Mouse (Mus musculus): ENCODE results near the gene Nkx2-1. TPM values are rescaled to one million over a fixed set of nuclear protein-coding genes. Genes with fewer than 3 reads are reported as not detected.
"Not testable (repeated sequence)": the region's sequence is repeated elsewhere in the genome, so short reads cannot be mapped to it uniquely, and the experiment has no call there.

Gene Nkx2-1
- polyA plus RNA-seq, 1 experiment: 267 TPM

- peak overlapping the region; percentile 46 for H3K4me3 ChIP-seq (replicated peaks; ENCODE audit: extremely low read depth, low read depth, low read length)
- TF ChIP-seq POLR2A (IDR thresholded peaks at IDR 0.05; ENCODE audit: borderline replicate concordance, extremely low read depth, low read depth, low read length): peak; percentile 53; the same call in 1 of the 2 replicates
- H3K4me1 ChIP-seq (ENCODE audit: control insufficient read depth, insufficient read depth, low read length): not testable (repeated sequence)
- peak; percentile 41 for DNase-seq
- 10% methylated on average over 11 of the region's 16 CpGs for WGBS
These were observed 11.4 kb downstream of the Nkx2-1 start for GRCm38 (mm10) chr12:56525219-56525797.

GRCm38 (mm10) chr12:56524201-56524600 is 12.5 kb downstream of the Nkx2-1 start:
- DNase-seq: peak; percentile 50
- Histone ChIP-seq H3K4me1 (ENCODE audit: control insufficient read depth, insufficient read depth, low read length) (no peaks in the 10 kb centered on the region; the same call in 1 of the 2 replicates), H3K4me3 (replicated peaks; ENCODE audit: extremely low read depth, low read depth, low read length) (peak overlapping the region; percentile 19)
- 10% methylated on average over 14 of the region's 14 CpGs for WGBS
- TF ChIP-seq POLR2A (IDR thresholded peaks at IDR 0.05; ENCODE audit: borderline replicate concordance, extremely low read depth, low read depth, low read length) (no peak), CTCF (IDR thresholded peaks at IDR 0.05; ENCODE audit: insufficient read depth, low read length) (no peak)

GRCm38 (mm10) chr12:56522191-56522590 is 14.5 kb downstream of the Nkx2-1 start:
- peak; percentile 35 for DNase-seq
- WGBS: 27% methylated on average over 4 of the region's 4 CpGs
- no peaks in the 10 kb centered on the region; the same call in 1 of the 2 replicates for H3K4me1 ChIP-seq (ENCODE audit: control insufficient read depth, insufficient read depth, low read length)
- no peak for TF ChIP-seq POLR2A (IDR thresholded peaks at IDR 0.05; ENCODE audit: borderline replicate concordance, extremely low read depth, low read depth, low read length)
- TF ChIP-seq CTCF (IDR thresholded peaks at IDR 0.05; ENCODE audit: insufficient read depth, low read length): no peak
- H3K4me3 ChIP-seq (replicated peaks; ENCODE audit: extremely low read depth, low read depth, low read length): no peak overlapping the region

- H3K4me1 ChIP-seq (ENCODE audit: control insufficient read depth, insufficient read depth, low read length): no peaks in the 10 kb centered on the region; the same call in 1 of the 2 replicates
- WGBS: 2% methylated on average over 33 of the region's 33 CpGs
- DNase-seq: peak; percentile 56
- TF ChIP-seq CTCF (IDR thresholded peaks at IDR 0.05; ENCODE audit: insufficient read depth, low read length) (no peak), POLR2A (IDR thresholded peaks at IDR 0.05; ENCODE audit: borderline replicate concordance, extremely low read depth, low read depth, low read length) (no peak)
- H3K4me3 ChIP-seq (replicated peaks; ENCODE audit: extremely low read depth, low read depth, low read length): peak overlapping the region; percentile 41
These were observed 15.4 kb downstream of the Nkx2-1 start for GRCm38 (mm10) chr12:56521106-56521840.

GRCm38 (mm10) chr12:56520396-56521105 is 16.2 kb downstream of the Nkx2-1 start:
- no peak for DNase-seq
- WGBS: 2% methylated on average over 22 of the region's 22 CpGs
- no peak for TF ChIP-seq POLR2A (IDR thresholded peaks at IDR 0.05; ENCODE audit: borderline replicate concordance, extremely low read depth, low read depth, low read length)
- peak overlapping the region; percentile 41 for H3K4me3 ChIP-seq (replicated peaks; ENCODE audit: extremely low read depth, low read depth, low read length)
- no peaks in the 10 kb centered on the region; the same call in 1 of the 2 replicates for H3K4me1 ChIP-seq (ENCODE audit: control insufficient read depth, insufficient read depth, low read length)

GRCm38 (mm10) chr12:56519738-56520191 is 16.9 kb downstream of the Nkx2-1 start:
- peak; percentile 48 for DNase-seq
- no peaks in the 10 kb centered on the region; the same call in 1 of the 2 replicates for H3K4me1 ChIP-seq (ENCODE audit: control insufficient read depth, insufficient read depth, low read length)
- peak; percentile 33; the same call in 1 of the 2 replicates for TF ChIP-seq POLR2A (IDR thresholded peaks at IDR 0.05; ENCODE audit: borderline replicate concordance, extremely low read depth, low read depth, low read length)
- TF ChIP-seq CTCF (IDR thresholded peaks at IDR 0.05; ENCODE audit: insufficient read depth, low read length): no peak
- WGBS: 2% methylated on average over 30 of the region's 30 CpGs
- H3K4me3 ChIP-seq (replicated peaks; ENCODE audit: extremely low read depth, low read depth, low read length): peak overlapping the region; percentile 32

- DNase-seq: no peak
- TF ChIP-seq POLR2A (IDR thresholded peaks at IDR 0.05; ENCODE audit: borderline replicate concordance, extremely low read depth, low read depth, low read length) (no peak), CTCF (IDR thresholded peaks at IDR 0.05; ENCODE audit: insufficient read depth, low read length) (no peak)
- H3K4me1 ChIP-seq (ENCODE audit: control insufficient read depth, insufficient read depth, low read length): no peaks in the 10 kb centered on the region; the same call in 1 of the 2 replicates
- WGBS: 16% methylated on average over 13 of the region's 13 CpGs
- peak overlapping the region; percentile 32 for H3K4me3 ChIP-seq (replicated peaks; ENCODE audit: extremely low read depth, low read depth, low read length)
These were observed 17.5 kb downstream of the Nkx2-1 start for GRCm38 (mm10) chr12:56519071-56519737.

GRCm38 (mm10) chr12:56518221-56518620 is 18.5 kb downstream of the Nkx2-1 start:
- Histone ChIP-seq H3K4me1 (ENCODE audit: control insufficient read depth, insufficient read depth, low read length) (no peaks in the 10 kb centered on the region; the same call in none of the 2 replicates), H3K4me3 (replicated peaks; ENCODE audit: extremely low read depth, low read depth, low read length) (no peak overlapping the region)
- TF ChIP-seq CTCF (IDR thresholded peaks at IDR 0.05; ENCODE audit: insufficient read depth, low read length): no peak
- no peak for TF ChIP-seq POLR2A (IDR thresholded peaks at IDR 0.05; ENCODE audit: borderline replicate concordance, extremely low read depth, low read depth, low read length)
- WGBS: 44% methylated on average over 5 of the region's 5 CpGs
- peak; percentile 34 for DNase-seq

- WGBS: 58% methylated on average over 5 of the region's 5 CpGs
- no peak for DNase-seq
These were observed 21.9 kb downstream of the Nkx2-1 start for GRCm38 (mm10) chr12:56514831-56515230.

More at GRCm38 (mm10) chr12:56514831-56515230, 21.9 kb downstream of the Nkx2-1 start:
- TF ChIP-seq POLR2A (IDR thresholded peaks at IDR 0.05; ENCODE audit: borderline replicate concordance, extremely low read depth, low read depth, low read length): no peak
- TF ChIP-seq CTCF (IDR thresholded peaks at IDR 0.05; ENCODE audit: insufficient read depth, low read length): no peak
- H3K4me1 ChIP-seq (ENCODE audit: control insufficient read depth, insufficient read depth, low read length): no peaks in the 10 kb centered on the region; the same call in 1 of the 2 replicates
- no peak overlapping the region for H3K4me3 ChIP-seq (replicated peaks; ENCODE audit: extremely low read depth, low read depth, low read length)

Measured in lung, adult 2 months (tissue).